Mouse (Mus musculus) CH12.LX (cell line): ENCODE data around the gene Crlf1.

Experiments used
- CTCF ChIP-seq, 2 experiments: IDR thresholded peaks in 1 of 2; conservative IDR thresholded peaks in 1 of 2; 2 replicates each; pipeline ENCODE4 v1.5.1; 2011 to 2012; ENCODE audit warnings: low read depth in 2 of 2, low read length in 2 of 2, improper control_type of control experiment in 1 of 2, inconsistent platforms in 1 of 2, mild to moderate bottlenecking in 1 of 2, moderate library complexity in 1 of 2
- MYC ChIP-seq: IDR thresholded peaks from 2 replicates; pipeline ENCODE4 v1.6.1; 2011; ENCODE audit warnings: low read depth, mild to moderate bottlenecking, improper control_type of control experiment, low read length
- POLR2A ChIP-seq: IDR thresholded peaks from 2 replicates; pipeline ENCODE4 v1.6.1; 2011; ENCODE audit warnings: low read depth, mild to moderate bottlenecking, improper control_type of control experiment, low read length
- RCOR1 ChIP-seq: conservative IDR thresholded peaks from 2 replicates; pipeline ENCODE4 v1.6.1; 2012; ENCODE audit warnings: low read depth, mild to moderate bottlenecking, inconsistent platforms, low read length, improper control_type of control experiment
- ZNF384 ChIP-seq: IDR thresholded peaks from 2 replicates; pipeline ENCODE4 v1.6.1; 2012; ENCODE audit warnings: low read depth, low read length, improper control_type of control experiment, inconsistent platforms

- TF ChIP-seq ZNF384: no peak
- no peak for TF ChIP-seq POLR2A
- no peak for TF ChIP-seq RCOR1
- TF ChIP-seq CTCF (conservative IDR thresholded peaks at IDR 0.05 in 1 of 2, IDR thresholded peaks at IDR 0.05 in 1 of 2; ENCODE audit: low read depth in 2 of 2, low read length in 2 of 2): no peak
- no peak for TF ChIP-seq MYC
Observed at GRCm38 (mm10) chr8:70456996-70457395, 36.0 kb upstream of the Crlf1 start.
